Mouse (Mus musculus): ENCODE measurements at regions not wholly inside any gene's neighbourhood (a gene's known extent, or its start where the extent isn't known, plus 50 kb on each side); places are given as distances from the start of the nearest gene placed in this dataset.

DNA sequence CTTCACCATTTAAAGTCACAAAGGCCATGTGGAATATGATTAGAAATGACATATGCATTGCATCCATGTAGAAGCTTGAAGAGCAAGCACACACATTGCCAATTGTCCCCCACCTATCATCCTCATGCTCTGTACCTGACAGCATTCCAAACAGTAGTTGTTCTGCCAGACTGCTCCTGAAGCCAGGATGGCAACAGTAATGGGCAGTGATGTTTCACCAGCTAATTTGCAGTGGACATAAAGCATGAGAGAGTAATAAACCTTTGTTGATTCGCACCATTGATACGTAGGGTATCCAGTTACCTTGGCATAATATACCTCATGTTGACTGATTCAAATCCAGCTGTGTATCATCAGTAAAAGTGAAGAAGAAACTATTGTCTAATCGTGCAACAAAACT, 606.5 kb upstream of the Celf2 start:
- DNase-seq (ENCODE audit: low spot score) = no peak

DNA sequence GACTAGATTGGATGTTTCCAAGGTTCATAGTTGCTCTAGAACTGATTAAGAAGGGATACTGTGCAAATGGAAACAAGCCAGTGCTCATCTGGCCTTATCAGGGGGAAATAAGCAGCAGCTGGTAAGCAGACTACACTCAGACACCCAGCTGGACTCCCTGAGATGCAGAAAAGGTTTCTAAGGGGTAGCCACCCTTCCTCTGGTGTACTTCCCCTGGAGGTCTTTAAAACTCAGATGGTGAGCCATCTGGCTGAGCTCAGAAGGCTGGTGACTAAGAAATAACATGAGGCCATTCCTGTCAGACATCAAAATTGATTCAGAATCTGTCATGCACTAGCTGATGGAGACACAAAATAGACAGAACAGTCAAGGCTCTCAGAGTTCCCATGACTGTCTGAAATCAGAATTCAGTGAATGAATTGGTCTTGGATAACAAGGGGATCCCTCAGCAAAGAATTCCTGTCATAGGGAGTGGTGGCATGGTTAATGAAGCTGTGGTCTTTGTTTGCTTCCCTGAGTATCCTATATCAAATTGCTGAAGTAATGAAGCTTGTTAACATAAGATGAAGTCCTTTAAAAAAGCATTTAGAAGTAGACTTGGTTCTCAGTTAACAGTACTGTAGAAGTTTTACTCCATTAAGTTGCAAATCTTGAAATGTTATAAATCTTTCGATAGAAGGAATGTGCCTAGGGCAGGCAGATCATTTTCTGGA, 603.2 kb upstream of the Celf2 start:
- no peak for DNase-seq (ENCODE audit: low spot score)

- no peak for DNase-seq (ENCODE audit: low spot score)
Observed at GRCm38 (mm10) chr2:8094157-8094556, 584.8 kb upstream of the Celf2 start.

- DNase-seq (ENCODE audit: low spot score) = no peak
Observed at GRCm38 (mm10) chr2:8067901-8068300, 558.5 kb upstream of the Celf2 start.

- DNase-seq (ENCODE audit: low spot score) = no peak
Observed at GRCm38 (mm10) chr2:8061687-8062086, 552.3 kb upstream of the Celf2 start.

DNA sequence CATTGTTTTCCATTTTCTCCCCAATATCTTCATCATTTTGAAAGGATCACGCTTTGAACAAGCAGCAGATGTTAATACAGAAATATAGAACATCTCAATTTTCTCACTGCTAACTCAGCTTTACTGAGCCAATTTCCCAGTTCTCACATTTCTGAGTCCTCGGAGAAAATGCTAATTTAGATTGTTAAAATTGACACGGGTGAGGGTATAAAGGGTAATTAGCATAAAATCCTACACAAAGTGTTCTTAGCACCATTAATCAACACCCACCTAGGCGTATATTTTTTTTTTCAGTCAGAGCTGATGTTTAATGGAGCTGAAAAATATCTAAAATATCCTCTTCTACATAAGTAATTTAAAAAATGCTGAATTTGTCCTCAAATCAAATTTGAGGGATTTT, 519.8 kb upstream of the Celf2 start:
- no peak for DNase-seq (ENCODE audit: low spot score)

DNA sequence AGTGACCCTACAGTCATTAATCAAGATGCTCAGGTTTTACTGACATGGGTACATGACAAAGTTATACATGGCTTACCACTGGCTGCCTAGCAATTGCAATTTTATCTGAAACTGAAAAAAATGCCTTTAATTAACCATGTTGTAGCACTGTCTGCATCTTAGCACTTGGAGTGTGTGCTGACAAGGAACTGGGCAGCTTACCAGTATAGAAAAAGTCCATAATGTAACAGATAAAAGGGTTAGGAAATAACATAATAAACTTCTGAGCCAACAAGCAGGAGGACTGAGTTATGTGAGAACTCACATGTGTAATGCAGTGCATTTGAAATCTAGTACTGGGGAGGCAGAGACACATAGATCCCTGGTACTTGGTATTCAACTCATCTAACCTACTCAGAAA, 518.2 kb upstream of the Celf2 start:
- no peak for DNase-seq (ENCODE audit: low spot score)

- DNase-seq (ENCODE audit: low spot score) = no peak
Observed at GRCm38 (mm10) chr2:8026648-8027047, 517.3 kb upstream of the Celf2 start.

DNA sequence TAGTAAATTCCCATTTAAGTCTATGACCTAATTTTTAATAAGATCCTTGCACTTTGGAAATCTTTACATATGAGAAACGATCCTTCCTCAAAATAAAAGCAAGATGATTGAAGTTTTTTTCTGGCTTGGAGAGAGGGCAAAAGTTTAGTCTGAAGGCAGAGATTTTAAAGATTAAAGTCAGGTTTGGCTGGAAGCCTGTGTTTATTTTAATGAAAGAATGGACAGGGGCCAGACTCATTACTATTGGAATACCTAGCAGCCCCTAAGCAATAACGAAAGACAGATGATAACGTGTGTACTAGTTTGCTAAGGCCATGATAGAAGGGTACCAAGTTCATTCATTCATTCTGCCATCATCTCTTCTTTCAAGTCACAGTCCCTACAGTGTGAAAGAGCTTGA, 513.3 kb upstream of the Celf2 start:
- no peak for DNase-seq (ENCODE audit: low spot score)

GRCm38 (mm10) chr2:8022043-8022442, 512.7 kb upstream of the Celf2 start:
- no peak for DNase-seq (ENCODE audit: low spot score)

- no peak for DNase-seq (ENCODE audit: low spot score)
Observed at GRCm38 (mm10) chr2:8012826-8013225, 503.5 kb upstream of the Celf2 start.

DNA sequence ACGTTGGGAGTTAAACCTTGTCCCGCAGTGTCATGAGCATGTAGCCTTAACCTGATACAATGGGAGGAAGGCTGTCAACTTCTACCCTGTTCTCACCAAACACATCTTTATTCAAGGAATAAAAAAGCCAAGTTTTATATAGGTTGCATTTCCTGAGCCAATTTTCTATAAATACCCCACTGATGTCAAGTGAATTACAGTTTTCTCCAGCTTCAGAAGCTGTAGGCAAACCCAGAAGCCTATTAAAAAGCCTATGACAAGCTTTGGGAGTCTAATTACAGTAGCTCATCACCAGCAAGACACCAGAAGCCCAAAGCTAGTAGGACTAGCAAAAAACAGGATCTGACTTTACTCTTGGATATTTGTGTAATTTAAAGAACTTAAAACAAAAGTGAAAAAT, 490.1 kb upstream of the Celf2 start:
- no peak for DNase-seq (ENCODE audit: low spot score)

DNA sequence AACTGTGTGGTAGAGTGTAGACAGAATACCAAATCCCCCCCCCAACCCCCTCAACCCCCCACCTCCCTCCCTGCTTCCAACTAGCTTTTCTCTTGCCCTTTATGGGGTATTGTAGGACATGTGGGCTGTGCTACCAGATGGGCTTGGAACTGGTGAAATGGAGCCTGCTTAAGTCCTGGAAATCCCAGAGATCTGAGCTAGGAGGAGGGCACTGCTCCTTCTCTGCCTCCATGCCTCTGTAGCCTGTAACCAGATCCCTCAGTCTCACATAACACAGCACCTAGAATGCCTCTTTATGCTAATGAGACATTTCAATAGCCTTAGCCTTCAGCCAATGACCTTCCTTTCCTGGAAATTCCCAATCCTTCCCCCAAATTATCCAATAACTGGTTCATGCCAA, 465.1 kb upstream of the Celf2 start:
- no peak for DNase-seq (ENCODE audit: low spot score)

DNA sequence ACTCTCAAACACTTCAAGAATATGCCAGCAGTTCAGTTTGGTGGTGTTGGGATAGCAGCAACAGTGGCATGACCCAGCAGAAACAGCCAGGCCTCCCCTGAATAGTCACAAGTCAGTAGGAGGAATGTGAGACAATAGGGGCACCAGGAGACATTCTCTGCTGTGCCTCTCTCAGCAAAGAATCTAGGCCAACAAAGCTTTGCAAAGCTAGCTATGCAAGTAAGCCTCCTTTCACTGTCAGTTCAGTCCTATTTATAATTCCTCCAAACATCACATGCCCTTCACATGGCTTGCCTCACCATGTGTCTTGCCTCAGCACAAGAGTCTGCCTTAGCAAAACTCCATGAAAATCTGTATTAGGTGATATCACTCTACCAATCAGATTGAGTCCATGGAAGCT, 454.1 kb upstream of the Celf2 start:
- DNase-seq (ENCODE audit: low spot score) = no peak

DNA sequence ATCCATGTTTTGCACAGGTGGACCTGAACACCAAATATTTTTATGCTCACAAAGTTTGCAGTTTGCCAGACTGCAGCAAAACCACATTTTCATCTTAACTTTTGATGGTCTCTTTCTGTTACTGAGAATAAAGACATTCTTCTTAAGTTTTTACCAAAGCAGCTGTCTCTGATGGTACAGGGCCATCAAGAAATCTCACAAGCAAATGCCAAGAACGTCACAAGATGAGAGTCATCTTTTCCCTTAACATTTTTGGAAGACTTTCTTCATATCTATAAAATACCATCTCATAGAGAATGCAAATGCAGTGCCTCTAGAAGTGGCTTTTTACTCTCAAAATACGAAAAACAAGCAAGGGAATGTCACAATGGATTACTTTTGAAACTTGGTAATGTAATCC, 444.8 kb upstream of the Celf2 start:
- no peak for DNase-seq (ENCODE audit: low spot score)

- no peak for DNase-seq (ENCODE audit: low spot score)
Observed at GRCm38 (mm10) chr2:7952846-7953245, 443.5 kb upstream of the Celf2 start.

DNA sequence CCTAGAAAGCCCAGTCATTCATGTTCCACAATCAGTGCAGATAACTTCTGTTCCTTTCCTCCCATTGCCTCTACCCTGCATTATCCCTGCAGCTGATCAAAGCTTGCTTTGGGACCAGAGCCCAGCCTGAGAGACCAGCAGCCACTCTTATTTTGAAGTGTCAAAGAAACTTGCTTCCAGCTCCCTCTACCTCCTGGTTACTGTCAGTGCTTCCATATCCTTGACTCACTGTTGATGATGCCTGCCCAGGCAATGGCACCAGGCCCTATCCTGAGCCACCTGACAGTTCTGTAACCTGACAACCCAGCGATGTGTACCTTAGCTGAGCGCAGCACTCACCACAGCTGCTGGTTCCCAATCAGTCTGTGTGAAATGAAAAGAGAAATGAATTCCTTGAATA, 435.6 kb upstream of the Celf2 start:
- peak; percentile 4 for DNase-seq (ENCODE audit: low spot score)

GRCm38 (mm10) chr2:7933617-7934016, 424.3 kb upstream of the Celf2 start:
- DNase-seq (ENCODE audit: low spot score) = no peak

DNA sequence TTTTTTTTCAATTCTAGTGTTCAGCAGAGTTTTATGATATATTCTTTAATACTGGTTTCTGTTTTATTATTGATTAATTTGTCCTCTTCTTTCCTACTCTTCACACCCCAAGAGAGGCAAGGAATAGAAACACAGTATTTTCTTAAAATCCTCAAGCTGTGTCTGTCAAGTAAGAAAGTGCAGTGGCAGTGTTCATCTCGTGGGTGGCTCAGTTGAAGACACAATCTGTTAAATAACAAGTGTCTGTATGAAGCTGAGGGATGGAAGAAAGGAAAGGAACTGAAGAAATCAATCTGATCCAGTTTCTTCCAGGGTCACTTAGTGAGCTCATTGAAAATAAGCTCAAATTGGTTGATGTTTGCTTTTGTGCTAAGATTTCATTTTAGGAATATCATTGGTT, 396.9 kb upstream of the Celf2 start:
- no peak for DNase-seq (ENCODE audit: low spot score)

GRCm38 (mm10) chr2:7893787-7894186, 384.4 kb upstream of the Celf2 start:
- no peak for DNase-seq (ENCODE audit: low spot score)

All from testis, postnatal 14 days (tissue).